Mouse (Mus musculus): ENCODE results near the gene Klhl9.

Gene Klhl9

GRCm38 (mm10) chr4:88715059-88715458, 7.2 kb downstream of the Klhl9 start:
- DNase-seq (ENCODE audit: low spot score): no peak

GRCm38 (mm10) chr4:88714281-88714680, 8.0 kb downstream of the Klhl9 start:
- DNase-seq (ENCODE audit: low spot score): no peak

GRCm38 (mm10) chr4:88707128-88707826, 15.0 kb downstream of the Klhl9 start:
- DNase-seq (ENCODE audit: low spot score): no peak

- DNase-seq (ENCODE audit: low spot score): no peak
Observed at GRCm38 (mm10) chr4:88705924-88706323, 16.3 kb downstream of the Klhl9 start.

- DNase-seq (ENCODE audit: low spot score): no peak
Observed at GRCm38 (mm10) chr4:88699301-88699700, 23.0 kb downstream of the Klhl9 start.

GRCm38 (mm10) chr4:88698781-88699180, 23.5 kb downstream of the Klhl9 start:
- DNase-seq (ENCODE audit: low spot score): no peak

GRCm38 (mm10) chr4:88697753-88698152, 24.5 kb downstream of the Klhl9 start:
- no peak for DNase-seq (ENCODE audit: low spot score)

- DNase-seq (ENCODE audit: low spot score): no peak
Observed at GRCm38 (mm10) chr4:88697108-88697507, 25.2 kb downstream of the Klhl9 start.

GRCm38 (mm10) chr4:88696237-88696884, 25.9 kb downstream of the Klhl9 start:
- peak; percentile 89 for DNase-seq (ENCODE audit: low spot score)

- no peak for DNase-seq (ENCODE audit: low spot score)
Observed at GRCm38 (mm10) chr4:88693392-88693791, 28.9 kb downstream of the Klhl9 start.

- DNase-seq (ENCODE audit: low spot score): no peak
Observed at GRCm38 (mm10) chr4:88692537-88692936, 29.7 kb downstream of the Klhl9 start.

- DNase-seq (ENCODE audit: low spot score): no peak
Observed at GRCm38 (mm10) chr4:88691259-88691658, 31.0 kb downstream of the Klhl9 start, which contains the start of gene Ifnab. Ifnab (minus strand) TSS chr4:88691359.

GRCm38 (mm10) chr4:88683812-88684211, 38.5 kb downstream of the Klhl9 start, which contains the start of gene Ifna2:
Ifna2 (minus strand) TSS chr4:88683912.
- no peak for DNase-seq (ENCODE audit: low spot score)

- no peak for DNase-seq (ENCODE audit: low spot score)
Observed at GRCm38 (mm10) chr4:88681353-88681752, 40.9 kb downstream of the Klhl9 start.

GRCm38 (mm10) chr4:88680362-88680761, 41.9 kb downstream of the Klhl9 start:
- DNase-seq (ENCODE audit: low spot score): peak; percentile 61

GRCm38 (mm10) chr4:88676824-88677223, 45.4 kb downstream of the Klhl9 start, which contains the start of gene Ifna16:
Ifna16 (minus strand) TSS chr4:88676924.
- DNase-seq (ENCODE audit: low spot score): no peak
